Mouse (Mus musculus) B cell, adult 2 months (primary cell): Measurements from ENCODE around the gene Cib1.

ENCODE experiments used
- DNase-seq, 2 experiments: peaks; one replicate each; pipeline ENCODE4 v3.0.0; 2022

The Cib1 gene

GRCm38 (mm10) chr7:80200963-80201539, 31.6 kb downstream of the Cib1 start:
- peak in 1 of 2 experiments; percentile 55 for DNase-seq

- no peak for DNase-seq
Measured at GRCm38 (mm10) chr7:80200588-80200945, 32.0 kb downstream of the Cib1 start.

- no peak for DNase-seq
Measured at GRCm38 (mm10) chr7:80199851-80200587, 32.6 kb downstream of the Cib1 start.

- no peak for DNase-seq
Measured at GRCm38 (mm10) chr7:80199286-80199685, 33.3 kb downstream of the Cib1 start.

GRCm38 (mm10) chr7:80198863-80199262, 33.8 kb downstream of the Cib1 start:
- peak in 1 of 2 experiments; percentile 42 for DNase-seq

GRCm38 (mm10) chr7:80197941-80198778, 34.5 kb downstream of the Cib1 start:
- peak; percentile 71 to 74 for DNase-seq

GRCm38 (mm10) chr7:80197371-80197770, 35.2 kb downstream of the Cib1 start:
- peak; percentile 76 to 80 for DNase-seq

GRCm38 (mm10) chr7:80195576-80196263, 36.9 kb downstream of the Cib1 start:
- no peak for DNase-seq

- DNase-seq = no peak
Measured at GRCm38 (mm10) chr7:80195146-80195545, 37.5 kb downstream of the Cib1 start.

- DNase-seq = no peak
Measured at GRCm38 (mm10) chr7:80193941-80194739, 38.5 kb downstream of the Cib1 start.

GRCm38 (mm10) chr7:80192226-80193061, 40.2 kb downstream of the Cib1 start:
- peak; percentile 88 to 90 for DNase-seq

- DNase-seq = peak; percentile 61 to 62
Measured at GRCm38 (mm10) chr7:80191455-80191854, 41.2 kb downstream of the Cib1 start.

- no peak for DNase-seq
Measured at GRCm38 (mm10) chr7:80189147-80189933, 43.3 kb downstream of the Cib1 start.

GRCm38 (mm10) chr7:80188579-80189125, 44.0 kb downstream of the Cib1 start:
- no peak for DNase-seq

GRCm38 (mm10) chr7:80187501-80187900, 45.1 kb downstream of the Cib1 start:
- no peak for DNase-seq

- DNase-seq = peak; percentile 85 to 87
Measured at GRCm38 (mm10) chr7:80186531-80187296, 45.9 kb downstream of the Cib1 start, which contains the start of gene Sema4b. Sema4b (plus strand) TSS chr7:80186841.

GRCm38 (mm10) chr7:80186021-80186420, 46.6 kb downstream of the Cib1 start:
- no peak for DNase-seq

- DNase-seq = no peak
Measured at GRCm38 (mm10) chr7:80184968-80185367, 47.6 kb downstream of the Cib1 start.

GRCm38 (mm10) chr7:80184551-80184950, 48.1 kb downstream of the Cib1 start:
- no peak for DNase-seq
